Mouse (Mus musculus) midbrain, embryonic 11.5 days (tissue): ENCODE measurements at regions not wholly inside any gene's neighbourhood (a gene's known extent, or its start where the extent isn't known, plus 50 kb on each side); places are given as distances from the start of the nearest gene placed in this dataset.
A peak's percentile ranks its signal among the peaks of the same experiment; 100 is the strongest.

Source experiments
- ATAC-seq: fragments of 200-750 bp; cut with Nextera tagmentation; 2 replicates; pipeline ENCODE4 v1.8.0; 2017; ENCODE audit warnings: moderate TSS enrichment, moderate library complexity; ENCODE audit not compliant: low FRiP score
- DNase-seq: peaks from one replicate; pipeline ENCODE4 v3.0.0; 2015; ENCODE audit warnings: low spot score; ENCODE audit errors: missing footprints
- H3K27ac ChIP-seq: fragments of 300-500 bp; sonication (generic); 2 replicates; pipeline ENCODE4 v1.5.1; 2014; ENCODE audit warnings: low read depth, low read length
- H3K27me3 ChIP-seq: fragments of 300-500 bp; sonication (generic); 2 replicates; pipeline ENCODE4 v1.6.1; 2014; ENCODE audit warnings: mild to moderate bottlenecking, low read length, moderate library complexity, mixed read lengths; ENCODE audit not compliant: control insufficient read depth, insufficient read depth
- H3K36me3 ChIP-seq: fragments of 300-500 bp; sonication (generic); 2 replicates; pipeline ENCODE4 v1.6.1; 2014; ENCODE audit warnings: mild to moderate bottlenecking, low read length, moderate library complexity, mixed read lengths; ENCODE audit not compliant: control insufficient read depth, insufficient read depth
- H3K4me1 ChIP-seq: fragments of 300-500 bp; sonication (generic); 2 replicates; pipeline ENCODE4 v1.6.1; 2014; ENCODE audit warnings: low read length; ENCODE audit not compliant: control insufficient read depth, insufficient read depth
- H3K4me2 ChIP-seq: fragments of 300-500 bp; sonication (generic); 2 replicates; pipeline ENCODE4 v1.6.1; 2014; ENCODE audit warnings: mild to moderate bottlenecking, moderate library complexity
- H3K4me3 ChIP-seq: fragments of 300-500 bp; sonication (generic); 2 replicates; pipeline ENCODE4 v1.5.1; 2014; ENCODE audit warnings: low read depth, low read length
- H3K9ac ChIP-seq: fragments of 300-500 bp; sonication (generic); 2 replicates; pipeline ENCODE4 v1.6.1; 2014; ENCODE audit warnings: low read length
- H3K9me3 ChIP-seq: fragments of 300-500 bp; sonication (generic); 2 replicates; pipeline ENCODE4 v1.6.1; 2016; ENCODE audit warnings: low read length; ENCODE audit not compliant: control insufficient read depth
- WGBS: fragments of 180-500 bp; shearing (Covaris S2); extraction: QIAGEN DNeasy Blood & Tissue Kit; methylation state at CpG from one replicate; pipeline ENCODE4 v1.1.7; 2014; 5-methylcytosine and 5-hydroxymethylcytosine counted together

GRCm38 (mm10) chr7:66593619-66594018, 95.8 kb downstream of the Asb7 start:
- no peaks in the 10 kb centered on the region for H3K36me3 ChIP-seq
- H3K9ac ChIP-seq, result no peak overlapping the region
- no peak overlapping the region for H3K4me2 ChIP-seq
- H3K9me3 ChIP-seq, result no peaks in the 10 kb centered on the region
- H3K4me1 ChIP-seq, result no peaks in the 10 kb centered on the region
- DNase-seq (no peak), ATAC-seq (no peak)
- 84% methylated on average over 3 of the region's 3 CpGs for WGBS
- H3K27me3 ChIP-seq, result no peaks in the 10 kb centered on the region
- no peak overlapping the region for H3K27ac ChIP-seq
- H3K4me3 ChIP-seq, result no peak overlapping the region

- no peak overlapping the region for H3K4me3 ChIP-seq
- no peaks in the 10 kb centered on the region for H3K36me3 ChIP-seq
- DNase-seq (no peak), ATAC-seq (no peak)
- H3K4me2 ChIP-seq, result no peak overlapping the region
- no peak overlapping the region for H3K27ac ChIP-seq
- WGBS, result 84% methylated on average over 10 of the region's 10 CpGs
- no peaks in the 10 kb centered on the region for H3K4me1 ChIP-seq
- no peak overlapping the region for H3K9ac ChIP-seq
- H3K9me3 ChIP-seq, result no peaks in the 10 kb centered on the region
- no peaks in the 10 kb centered on the region for H3K27me3 ChIP-seq
Measured at GRCm38 (mm10) chr7:66591594-66592290, 97.7 kb downstream of the Asb7 start.

DNA sequence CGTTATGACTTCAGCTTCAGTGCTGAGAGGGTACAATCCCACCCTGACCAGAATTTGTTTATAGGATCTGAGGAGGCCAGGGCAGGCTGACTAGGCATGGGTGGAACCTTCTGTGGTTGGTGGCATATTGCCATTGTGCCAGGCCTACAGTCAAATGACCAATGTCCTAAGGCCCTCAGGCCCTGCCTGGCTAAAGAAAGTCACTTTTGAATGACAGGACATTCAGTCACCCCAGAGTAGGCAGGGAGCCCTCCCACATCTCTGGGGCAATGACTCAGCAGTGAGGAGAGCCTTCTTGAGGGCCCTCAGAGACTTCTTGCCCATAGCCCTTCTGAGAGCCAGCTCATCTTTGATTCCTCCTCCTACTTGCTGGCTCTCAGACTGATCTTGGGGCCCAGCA, 102.9 kb downstream of the Asb7 start:
- no peaks in the 10 kb centered on the region for H3K36me3 ChIP-seq
- no peak overlapping the region for H3K9ac ChIP-seq
- H3K9me3 ChIP-seq, result no peaks in the 10 kb centered on the region
- ATAC-seq, result no peak
- 88% methylated on average over 1 of the region's 1 CpGs for WGBS
- H3K27me3 ChIP-seq, result no peaks in the 10 kb centered on the region
- H3K27ac ChIP-seq, result no peak overlapping the region
- H3K4me1 ChIP-seq, result no peaks in the 10 kb centered on the region
- no peak for DNase-seq
- no peak overlapping the region for H3K4me2 ChIP-seq
- no peak overlapping the region for H3K4me3 ChIP-seq

- Histone ChIP-seq H3K9me3 (no peaks in the 10 kb centered on the region), H3K27ac (no peak overlapping the region), H3K4me2 (no peak overlapping the region), H3K9ac (no peak overlapping the region), H3K4me3 (no peak overlapping the region), H3K27me3 (no peaks in the 10 kb centered on the region), H3K4me1 (no peaks in the 10 kb centered on the region), H3K36me3 (no peaks in the 10 kb centered on the region)
- 44% methylated on average over 2 of the region's 2 CpGs for WGBS
- DNase-seq (no peak), ATAC-seq (no peak)
Measured at GRCm38 (mm10) chr7:66580687-66581151, 108.7 kb downstream of the Asb7 start.

DNA sequence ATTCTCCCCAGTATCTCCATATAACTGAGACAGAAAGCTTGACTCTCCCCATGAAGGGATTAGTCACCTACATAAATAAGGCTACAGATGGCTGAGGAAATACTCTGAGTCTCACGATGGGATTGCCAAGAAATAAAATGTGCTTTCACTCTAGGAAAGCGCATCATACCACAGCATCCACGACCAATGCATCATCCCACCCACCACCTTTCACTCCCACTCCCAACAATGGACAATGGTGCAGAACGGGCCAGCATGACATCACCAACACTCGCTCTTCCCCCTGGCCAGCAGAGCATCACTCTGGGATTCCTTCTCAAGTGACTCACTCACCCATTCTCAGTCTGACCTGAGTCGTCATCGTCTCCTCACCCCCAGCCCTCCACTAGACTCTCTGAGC, 113.1 kb downstream of the Asb7 start:
- H3K9ac ChIP-seq, result no peak overlapping the region
- no peak for DNase-seq
- H3K27ac ChIP-seq, result no peak overlapping the region
- no peak overlapping the region for H3K4me3 ChIP-seq
- H3K36me3 ChIP-seq, result no peaks in the 10 kb centered on the region
- no peaks in the 10 kb centered on the region for H3K9me3 ChIP-seq
- WGBS, result 88% methylated on average over 7 of the region's 7 CpGs
- no peak for ATAC-seq
- H3K27me3 ChIP-seq, result no peaks in the 10 kb centered on the region
- H3K4me1 ChIP-seq, result no peaks in the 10 kb centered on the region
- H3K4me2 ChIP-seq, result no peak overlapping the region

DNA sequence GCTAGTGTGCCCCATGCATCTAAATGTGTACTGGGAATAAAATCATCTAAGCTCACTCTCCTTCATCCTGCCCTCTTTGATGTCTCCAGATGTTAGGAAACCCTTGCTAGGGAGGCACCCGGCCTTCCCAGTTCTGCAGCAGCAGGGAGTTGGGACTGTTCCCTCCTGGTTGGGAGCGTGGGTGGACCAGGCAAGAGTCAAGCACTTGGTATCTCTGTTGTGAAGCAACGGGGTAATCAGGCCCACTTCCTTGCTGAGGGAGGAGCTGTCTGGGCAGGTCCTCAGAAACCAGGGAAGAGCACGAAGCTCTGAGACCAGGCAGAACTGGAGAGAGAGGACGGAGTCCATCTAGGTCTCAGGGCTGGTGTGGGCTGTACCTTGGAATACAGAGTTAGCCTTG, 117.9 kb downstream of the Asb7 start:
- no peak for DNase-seq
- WGBS, result 76% methylated on average over 5 of the region's 5 CpGs

GRCm38 (mm10) chr7:66547694-66548093, 120.4 kb upstream of the Aldh1a3 start:
- Histone ChIP-seq H3K4me3 (no peak overlapping the region), H3K4me1 (no peaks in the 10 kb centered on the region), H3K4me2 (no peak overlapping the region), H3K36me3 (no peaks in the 10 kb centered on the region), H3K27me3 (no peaks in the 10 kb centered on the region), H3K27ac (no peak overlapping the region), H3K9me3 (no peaks in the 10 kb centered on the region), H3K9ac (no peak overlapping the region)
- ATAC-seq (no peak), DNase-seq (no peak)
- WGBS, result 89% methylated on average over 11 of the region's 11 CpGs

More for the DNA sequence above, 117.9 kb downstream of the Asb7 start:
- Histone ChIP-seq H3K4me1 (no peaks in the 10 kb centered on the region), H3K4me3 (no peak overlapping the region), H3K4me2 (no peak overlapping the region), H3K27ac (no peak overlapping the region), H3K9me3 (no peaks in the 10 kb centered on the region), H3K9ac (no peak overlapping the region), H3K36me3 (no peaks in the 10 kb centered on the region), H3K27me3 (no peaks in the 10 kb centered on the region)
- no peak for ATAC-seq

GRCm38 (mm10) chr7:66545184-66545583, 117.9 kb upstream of the Aldh1a3 start:
- no peak overlapping the region for H3K4me3 ChIP-seq
- H3K27ac ChIP-seq, result no peak overlapping the region
- H3K9me3 ChIP-seq, result no peaks in the 10 kb centered on the region
- H3K4me2 ChIP-seq, result no peak overlapping the region
- no peak overlapping the region for H3K9ac ChIP-seq
- no peaks in the 10 kb centered on the region for H3K27me3 ChIP-seq
- no peaks in the 10 kb centered on the region for H3K4me1 ChIP-seq
- ATAC-seq (no peak), DNase-seq (peak; percentile 49)
- WGBS, result 88% methylated on average over 9 of the region's 9 CpGs
- no peaks in the 10 kb centered on the region for H3K36me3 ChIP-seq

GRCm38 (mm10) chr7:66544352-66545053, 117.2 kb upstream of the Aldh1a3 start:
- DNase-seq, result peak; percentile 37
- Histone ChIP-seq H3K27ac (no peak overlapping the region), H3K4me2 (no peak overlapping the region), H3K9ac (no peak overlapping the region), H3K27me3 (no peaks in the 10 kb centered on the region), H3K4me1 (no peaks in the 10 kb centered on the region), H3K4me3 (no peak overlapping the region), H3K9me3 (no peaks in the 10 kb centered on the region), H3K36me3 (no peaks in the 10 kb centered on the region)
- WGBS, result 83% methylated on average over 11 of the region's 11 CpGs
- no peak for ATAC-seq
